ENCODE assay signal across 8 mouse cellular contexts in the genomic region with DNA sequence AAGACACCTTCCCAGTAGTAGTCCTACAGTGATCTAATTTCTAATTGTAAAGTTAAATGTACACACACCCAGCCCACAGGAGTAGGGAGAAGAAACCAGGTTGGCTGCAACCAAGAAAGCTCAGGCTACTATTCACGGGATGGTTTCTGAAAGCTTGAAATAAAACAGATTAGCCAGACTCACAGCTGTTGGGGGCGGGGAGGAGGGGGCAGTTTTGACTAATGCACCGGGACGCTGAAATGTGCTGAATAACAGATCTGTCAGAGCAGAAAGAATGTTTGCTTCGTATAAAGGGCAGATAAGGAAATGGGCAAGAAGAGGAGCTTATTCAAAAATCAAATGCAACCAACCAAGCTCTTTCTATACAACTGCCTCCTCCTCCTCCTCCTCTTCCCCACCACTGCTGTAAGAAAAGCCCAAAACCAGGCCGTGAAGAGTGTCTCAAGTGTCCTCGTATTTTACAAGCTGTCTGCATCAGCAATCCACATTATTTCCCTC. TPM values are rescaled to one million over a fixed set of nuclear protein-coding genes. Genes with fewer than 3 reads are reported as not detected.
DNase-seq lines count a peak whose midpoint lies in the region; ATAC-seq lines count a peak whose summit lies in the region.
"Had no signal": no experiment of that assay in that cellular context is flagged by ENCODE, and none has a peak within 500 bp of the region (broad histone marks: within the 10 kb centered on the region; RNA-seq: fewer than 3 reads in every experiment).

No protein-coding gene starts in this region.

- 0 out of 2 replicates have a peak, but pooled peaks cover 3% of the 10 kb centered on the region for H3K36me3 ChIP-seq in kidney, embryonic 16.5 days (ENCODE audit: insufficient read depth, low read length)
- peaks cover 6% of the 10 kb centered on the region; the same call in 1 of the 2 replicates for H3K36me3 ChIP-seq in embryonic facial prominence, embryonic 14.5 days (ENCODE audit: control insufficient read depth, insufficient read depth, low read length)
- H3K36me3 ChIP-seq in hindbrain, embryonic 16.5 days (ENCODE audit: control insufficient read depth, insufficient read depth, low read length), result no peaks in the 10 kb centered on the region
- H3K36me3 ChIP-seq in midbrain, embryonic 16.5 days (ENCODE audit: control insufficient read depth, insufficient read depth, low read length), result no peaks in the 10 kb centered on the region

- peak overlapping the region; percentile 82 for H3K4me2 ChIP-seq in kidney, embryonic 16.5 days (replicated peaks; ENCODE audit: low read depth, low read length)
- peak overlapping the region; percentile 99 for H3K4me2 ChIP-seq in embryonic facial prominence, embryonic 14.5 days (ENCODE audit: low read depth, low read length)
- peak overlapping the region; percentile 72; the same call in 1 of the 2 replicates for H3K4me2 ChIP-seq in hindbrain, embryonic 16.5 days (ENCODE audit: low read length)
- peak overlapping the region; percentile 97 for H3K4me2 ChIP-seq in midbrain, embryonic 16.5 days (ENCODE audit: low read length)

- peak overlapping the region; percentile 83 for H3K9ac ChIP-seq in kidney, embryonic 16.5 days (replicated peaks; ENCODE audit: low read length)
- no peak overlapping the region for H3K9ac ChIP-seq in embryonic facial prominence, embryonic 14.5 days (ENCODE audit: low read depth, low read length)
- H3K9ac ChIP-seq in hindbrain, embryonic 16.5 days (ENCODE audit: low read depth, low read length), result no peak overlapping the region
- H3K9ac ChIP-seq in midbrain, embryonic 16.5 days (ENCODE audit: low read depth, low read length), result no peak overlapping the region

- H3K27ac ChIP-seq in kidney, embryonic 16.5 days (ENCODE audit: low read length), result 0 out of 2 replicates have a peak overlapping the region, but pooled peaks have one; percentile 31
- H3K27ac ChIP-seq in embryonic facial prominence, embryonic 14.5 days (replicated peaks; ENCODE audit: low read depth, low read length), result no peak overlapping the region
- no peak overlapping the region for H3K27ac ChIP-seq in hindbrain, embryonic 16.5 days (ENCODE audit: low read depth, low read length)
- H3K27ac ChIP-seq in midbrain, embryonic 16.5 days (ENCODE audit: low read length), result no peak overlapping the region

- no peak for ATAC-seq in kidney, embryonic 16.5 days (ENCODE audit: low FRiP score, low TSS enrichment)
- no peak for ATAC-seq in embryonic facial prominence, embryonic 14.5 days (ENCODE audit: low read depth)
- no peak for ATAC-seq in hindbrain, embryonic 16.5 days
- ATAC-seq in midbrain, embryonic 16.5 days, result no peak

- H3K9me3 ChIP-seq in kidney, embryonic 16.5 days (ENCODE audit: low read length), result no peaks in the 10 kb centered on the region
- H3K9me3 ChIP-seq in embryonic facial prominence, embryonic 14.5 days (ENCODE audit: control insufficient read depth, low read length), result no peaks in the 10 kb centered on the region
- no peaks in the 10 kb centered on the region for H3K9me3 ChIP-seq in hindbrain, embryonic 16.5 days (ENCODE audit: control insufficient read depth, low read length)
- H3K9me3 ChIP-seq in midbrain, embryonic 16.5 days (replicated peaks; ENCODE audit: control insufficient read depth, low read length, poor library complexity, severe bottlenecking), result no peaks in the 10 kb centered on the region

- peaks cover 14% of the 10 kb centered on the region for H3K4me1 ChIP-seq in kidney, embryonic 16.5 days (ENCODE audit: insufficient read depth, low read length)
- no peaks in the 10 kb centered on the region; the same call in 1 of the 2 replicates for H3K4me1 ChIP-seq in embryonic facial prominence, embryonic 14.5 days (ENCODE audit: control insufficient read depth, insufficient read depth, low read length)
- peaks cover 11% of the 10 kb centered on the region for H3K4me1 ChIP-seq in hindbrain, embryonic 16.5 days (ENCODE audit: control insufficient read depth, insufficient read depth, low read depth, low read length)
- H3K4me1 ChIP-seq in midbrain, embryonic 16.5 days (ENCODE audit: control insufficient read depth, insufficient read depth, low read length), result peaks cover 8% of the 10 kb centered on the region

- peak overlapping the region; percentile 77 for H3K4me3 ChIP-seq in kidney, embryonic 16.5 days (ENCODE audit: low read length)
- H3K4me3 ChIP-seq in embryonic facial prominence, embryonic 14.5 days (ENCODE audit: low read depth, low read length), result peak overlapping the region; percentile 81
- no peak overlapping the region for H3K4me3 ChIP-seq in hindbrain, embryonic 16.5 days (ENCODE audit: low read length)
- peak overlapping the region; percentile 13 for H3K4me3 ChIP-seq in midbrain, embryonic 16.5 days (ENCODE audit: low read depth, low read length)

- 19% methylated on average over 7 of the region's 7 CpGs for WGBS in kidney, embryonic 16.5 days
- 18% methylated on average over 7 of the region's 7 CpGs for WGBS in embryonic facial prominence, embryonic 14.5 days
- WGBS in hindbrain, embryonic 16.5 days, result 19% methylated on average over 7 of the region's 7 CpGs
- 8% methylated on average over 7 of the region's 7 CpGs for WGBS in midbrain, embryonic 16.5 days

- H3K27me3 ChIP-seq in kidney, embryonic 16.5 days (ENCODE audit: insufficient read depth, low read length), result peaks cover 5% of the 10 kb centered on the region; the same call in 1 of the 2 replicates
- H3K27me3 ChIP-seq in embryonic facial prominence, embryonic 14.5 days (replicated peaks; ENCODE audit: control insufficient read depth, insufficient read depth, low read length), result no peaks in the 10 kb centered on the region
- H3K27me3 ChIP-seq in hindbrain, embryonic 16.5 days (replicated peaks; ENCODE audit: control insufficient read depth, insufficient read depth, low read length), result no peaks in the 10 kb centered on the region
- H3K27me3 ChIP-seq in midbrain, embryonic 16.5 days (ENCODE audit: control insufficient read depth, insufficient read depth, low read depth, low read length), result no peaks in the 10 kb centered on the region

- no peak for DNase-seq in kidney, adult 9 months
- peak; percentile 52 for DNase-seq in embryonic facial prominence, embryonic 14.5 days (ENCODE audit: low spot score)
- no peak for DNase-seq in urinary bladder, postnatal 36 days (ENCODE audit: low spot score in 2 of 2)
- DNase-seq in T-cell, adult 2 months (ENCODE audit: low spot score), result no peak
- DNase-seq: cerebellum, adult 2 months had no signal

RNA-seq across cellular contexts. Expression of a gene that starts 1.7 kb away (rescaled TPM):
- polyA plus RNA-seq in kidney, embryonic 16.5 days (2015; fragmentation: Nextera tagmentation; extraction: Ambion mirVana), result 191 and 197 TPM in 2 replicates
- 76.6 and 90.3 TPM in 2 replicates for polyA plus RNA-seq in embryonic facial prominence, embryonic 14.5 days (2014; fragmentation: Nextera tagmentation; extraction: Ambion mirVana)
- 23.8 and 30.0 TPM in 2 replicates for polyA plus RNA-seq in hindbrain, embryonic 16.5 days (2015; fragmentation: Nextera tagmentation; extraction: Ambion mirVana)
- 25.5 and 33.0 TPM in 2 replicates for polyA plus RNA-seq in midbrain, embryonic 16.5 days (2015; fragmentation: Nextera tagmentation; extraction: Ambion mirVana)
